Mouse (Mus musculus) layer of hippocampus, postnatal 25 days (tissue): Measurements from ENCODE around the gene Gm49394. TPM values are rescaled to one million over a fixed set of nuclear protein-coding genes. Genes with fewer than 3 reads are reported as not detected.

Experiments
- microRNA-seq, 2 experiments: library from miRNA; unstranded; fragments of <30 nt; microRNA quantifications; one replicate each; pipeline ENCODE4 v1.2.0; 2021
- total RNA-seq, 2 experiments: library from RNA; stranded (reverse); gene quantifications; 2 replicates each; pipeline ENCODE4 v1.2.3; 2021

Gm49394 gene
- total RNA-seq, 2 experiments from 2014 or later: 0.34 to 0.56 TPM

Small RNA genes within 50 kb of the gene (microRNA-seq; reads per million reads assigned to microRNA genes)
- gene Mir483: 75.7 to 117 reads per million in 2 experiments

Other genes starting within 250 kb of the Gm49394 start
- gene Syt8, start 235.1 kb downstream of the Gm49394 start, total RNA-seq: not detected
- under 1 TPM in 1 of 2 experiments, not detected in 1; 0.70 TPM for gene Tnni2, start 228.1 kb downstream of the Gm49394 start, total RNA-seq
- 1 to 10 TPM; 2.2 to 4.2 TPM for gene Lsp1, start 209.1 kb downstream of the Gm49394 start, total RNA-seq
- gene Tnnt3, start 171.1 kb downstream of the Gm49394 start, total RNA-seq: not detected
- gene Mrpl23, start 137.3 kb downstream of the Gm49394 start, total RNA-seq: 1 to 10 TPM; 5.8 to 6.7 TPM
- gene Igf2, start 3.1 kb downstream of the Gm49394 start, total RNA-seq: 10 to 100 TPM; 63.1 to 72.7 TPM
- gene Ins2, start 73.4 kb upstream of the Gm49394 start, total RNA-seq: not detected